In the genomic region with DNA sequence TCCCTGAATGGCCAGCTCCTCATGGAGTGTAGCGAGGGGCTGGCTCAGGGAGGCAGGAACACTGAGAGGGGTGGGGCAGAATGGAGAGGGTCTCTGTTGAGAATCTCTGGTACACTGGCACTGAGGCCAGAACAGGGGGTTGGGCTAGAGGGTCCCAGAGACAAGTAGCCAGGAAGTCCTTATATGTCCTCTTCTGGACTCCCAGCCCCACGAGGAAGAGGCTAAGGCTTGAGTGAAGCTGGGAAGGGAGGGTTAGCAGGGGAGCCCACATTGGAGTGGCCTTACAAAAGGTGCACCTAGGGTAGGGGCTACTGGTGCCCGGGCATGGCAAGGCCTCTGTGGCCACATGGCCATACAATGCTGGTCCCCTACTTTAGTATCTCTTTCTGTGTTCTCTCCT, we compare ENCODE assay signal across 8 mouse cellular contexts. TPM values are rescaled to one million over a fixed set of nuclear protein-coding genes. Genes with fewer than 3 reads are reported as not detected.
A peak's percentile ranks its signal among the peaks of the same experiment; 100 is the strongest.
DNase-seq lines count a peak whose midpoint lies in the region; ATAC-seq and TF ChIP-seq lines count a peak whose summit lies in the region.
"Had no signal": no experiment of that assay in that cellular context is flagged by ENCODE, and none has a peak within 500 bp of the region (broad histone marks: within the 10 kb centered on the region; RNA-seq: fewer than 3 reads in every experiment).

No protein-coding gene starts in this region.

- H3K4me1 ChIP-seq in kidney, postnatal 0 days (replicated peaks; ENCODE audit: insufficient read depth, low read length) = 0 out of 2 replicates have a peak, but pooled peaks cover 15% of the 10 kb centered on the region
- peaks cover 41% of the 10 kb centered on the region for H3K4me1 ChIP-seq in forebrain, embryonic 15.5 days
- peaks cover 35% of the 10 kb centered on the region for H3K4me1 ChIP-seq in intestine, embryonic 15.5 days (replicated peaks)
- peaks cover 74% of the 10 kb centered on the region for H3K4me1 ChIP-seq in neural tube, embryonic 13.5 days (replicated peaks)

- no peak for DNase-seq in kidney, postnatal 0 days (ENCODE audit: low spot score)
- no peak for DNase-seq in kidney, adult 8-10 months
- no peak for DNase-seq in frontal cortex, adult 2 months (ENCODE audit: extremely low spot score in 1 of 2, low spot score in 1 of 2)
- DNase-seq in urinary bladder, adult 18-20 months (ENCODE audit: low spot score in 2 of 2) = no peak
- DNase-seq: lung, postnatal 36 days had no signal

- ATAC-seq in kidney, postnatal 0 days (replicated peaks; ENCODE audit: low FRiP score, low read depth) = no peak
- no peak for ATAC-seq in forebrain, embryonic 15.5 days (replicated peaks)
- no peak for ATAC-seq in intestine, embryonic 15.5 days
- ATAC-seq in neural tube, embryonic 13.5 days (ENCODE audit: low read depth) = no peak

- no peak overlapping the region for H3K27ac ChIP-seq in kidney, postnatal 0 days
- H3K27ac ChIP-seq in forebrain, embryonic 15.5 days (replicated peaks) = peak overlapping the region; percentile 96; the same call in 1 of the 2 replicates
- H3K27ac ChIP-seq in intestine, embryonic 15.5 days = peak overlapping the region; percentile 6; the same call in 1 of the 2 replicates
- peak overlapping the region; percentile 98 for H3K27ac ChIP-seq in neural tube, embryonic 13.5 days (replicated peaks)

- no peaks in the 10 kb centered on the region for H3K9me3 ChIP-seq in kidney, postnatal 0 days (replicated peaks; ENCODE audit: low read length)
- H3K9me3 ChIP-seq in forebrain, embryonic 15.5 days = no peaks in the 10 kb centered on the region
- H3K9me3 ChIP-seq in intestine, embryonic 15.5 days = no peaks in the 10 kb centered on the region
- no peaks in the 10 kb centered on the region for H3K9me3 ChIP-seq in neural tube, embryonic 13.5 days

- no peak overlapping the region for H3K9ac ChIP-seq in kidney, postnatal 0 days (ENCODE audit: low read depth, low read length)
- H3K9ac ChIP-seq in forebrain, embryonic 15.5 days (replicated peaks) = peak overlapping the region; percentile 96
- peak overlapping the region; percentile 92; the same call in 1 of the 2 replicates for H3K9ac ChIP-seq in intestine, embryonic 15.5 days
- H3K9ac ChIP-seq in neural tube, embryonic 13.5 days = peak overlapping the region; percentile 94

- peak overlapping the region; percentile 80; the same call in 1 of the 2 replicates for H3K4me2 ChIP-seq in kidney, postnatal 0 days (ENCODE audit: low read length)
- peak overlapping the region; percentile 84 for H3K4me2 ChIP-seq in forebrain, embryonic 15.5 days (replicated peaks)
- H3K4me2 ChIP-seq in intestine, embryonic 15.5 days (replicated peaks) = peak overlapping the region; percentile 77
- peak overlapping the region; percentile 99 for H3K4me2 ChIP-seq in neural tube, embryonic 13.5 days

- TF ChIP-seq CTCF in kidney, postnatal 0 days (IDR thresholded peaks at IDR 0.05; ENCODE audit: low read depth) = no peak

- no peak overlapping the region for H3K4me3 ChIP-seq in kidney, postnatal 0 days (replicated peaks; ENCODE audit: low read depth, low read length)
- peak overlapping the region; percentile 80 for H3K4me3 ChIP-seq in forebrain, embryonic 15.5 days
- no peak overlapping the region for H3K4me3 ChIP-seq in intestine, embryonic 15.5 days (replicated peaks)
- peak overlapping the region; percentile 95 for H3K4me3 ChIP-seq in neural tube, embryonic 13.5 days

- H3K27me3 ChIP-seq in kidney, postnatal 0 days (ENCODE audit: insufficient read depth, low read length) = no peaks in the 10 kb centered on the region
- no peaks in the 10 kb centered on the region for H3K27me3 ChIP-seq in forebrain, embryonic 15.5 days
- no peaks in the 10 kb centered on the region for H3K27me3 ChIP-seq in intestine, embryonic 15.5 days (replicated peaks)
- H3K27me3 ChIP-seq in neural tube, embryonic 13.5 days = no peaks in the 10 kb centered on the region

- WGBS in kidney, postnatal 0 days = 67% methylated on average over 3 of the region's 3 CpGs
- 71% methylated on average over 3 of the region's 3 CpGs for WGBS in forebrain, embryonic 15.5 days
- 56% methylated on average over 3 of the region's 3 CpGs for WGBS in intestine, embryonic 15.5 days
- WGBS in neural tube, embryonic 13.5 days = 72% methylated on average over 3 of the region's 3 CpGs

- no peaks in the 10 kb centered on the region for H3K36me3 ChIP-seq in kidney, postnatal 0 days (ENCODE audit: insufficient read depth, low read length)
- H3K36me3 ChIP-seq in forebrain, embryonic 15.5 days = peaks cover 2% of the 10 kb centered on the region; the same call in 1 of the 2 replicates
- no peaks in the 10 kb centered on the region for H3K36me3 ChIP-seq in intestine, embryonic 15.5 days
- peaks cover 5% of the 10 kb centered on the region for H3K36me3 ChIP-seq in neural tube, embryonic 13.5 days

RNA-seq across cellular contexts. Expression of gene Gpsm1, which starts 2.1 kb away (rescaled TPM):
- polyA plus RNA-seq in kidney, postnatal 0 days (2015; fragmentation: Nextera tagmentation; extraction: Ambion mirVana) = 21.3 and 23.1 TPM in 2 replicates
- 144 and 151 TPM in 2 replicates for polyA plus RNA-seq in forebrain, embryonic 15.5 days (2015; fragmentation: Nextera tagmentation; extraction: Ambion mirVana)
- 26.7 and 26.8 TPM in 2 replicates for polyA plus RNA-seq in intestine, embryonic 15.5 days (2015; fragmentation: Nextera tagmentation; extraction: Ambion mirVana)
- polyA plus RNA-seq in neural tube, embryonic 13.5 days (2015; fragmentation: Nextera tagmentation; extraction: Ambion mirVana) = 109 and 114 TPM in 2 replicates
- polyA plus RNA-seq in frontal cortex, adult 2 months (2012; rRNA removed) = 248 and 275 TPM in 2 replicates

RNA-seq across cellular contexts. Expression of gene Ccdc187, which starts 23.0 kb away (rescaled TPM):
- polyA plus RNA-seq in kidney, postnatal 0 days (2015; fragmentation: Nextera tagmentation; extraction: Ambion mirVana) = 0.04 TPM in 1 of 2 replicates, not detected in the other
- polyA plus RNA-seq in forebrain, embryonic 15.5 days (2015; fragmentation: Nextera tagmentation; extraction: Ambion mirVana) = 0.18 and 0.24 TPM in 2 replicates
- polyA plus RNA-seq in intestine, embryonic 15.5 days (2015; fragmentation: Nextera tagmentation; extraction: Ambion mirVana) = 0.36 and 0.37 TPM in 2 replicates
- 0.06 and 0.08 TPM in 2 replicates for polyA plus RNA-seq in neural tube, embryonic 13.5 days (2015; fragmentation: Nextera tagmentation; extraction: Ambion mirVana)
- 1.6 and 1.8 TPM in 2 replicates for polyA plus RNA-seq in frontal cortex, adult 2 months (2012; rRNA removed)

RNA-seq across cellular contexts. Expression of gene Dnlz, which starts 34.5 kb away (rescaled TPM):
- polyA plus RNA-seq in kidney, postnatal 0 days (2015; fragmentation: Nextera tagmentation; extraction: Ambion mirVana) = 24.2 and 25.8 TPM in 2 replicates
- polyA plus RNA-seq in forebrain, embryonic 15.5 days (2015; fragmentation: Nextera tagmentation; extraction: Ambion mirVana) = 33.0 and 33.5 TPM in 2 replicates
- polyA plus RNA-seq in intestine, embryonic 15.5 days (2015; fragmentation: Nextera tagmentation; extraction: Ambion mirVana) = 23.6 and 24.7 TPM in 2 replicates
- 30.1 and 34.2 TPM in 2 replicates for polyA plus RNA-seq in neural tube, embryonic 13.5 days (2015; fragmentation: Nextera tagmentation; extraction: Ambion mirVana)
- 35.2 and 37.1 TPM in 2 replicates for polyA plus RNA-seq in frontal cortex, adult 2 months (2012; rRNA removed)

RNA-seq across cellular contexts. Expression of gene Card9, which starts 43.3 kb away (rescaled TPM):
- 1.1 TPM in 2 replicates for polyA plus RNA-seq in kidney, postnatal 0 days (2015; fragmentation: Nextera tagmentation; extraction: Ambion mirVana)
- 1.4 and 1.5 TPM in 2 replicates for polyA plus RNA-seq in forebrain, embryonic 15.5 days (2015; fragmentation: Nextera tagmentation; extraction: Ambion mirVana)
- polyA plus RNA-seq in intestine, embryonic 15.5 days (2015; fragmentation: Nextera tagmentation; extraction: Ambion mirVana) = 0.79 and 0.91 TPM in 2 replicates
- 1.3 and 2.0 TPM in 2 replicates for polyA plus RNA-seq in neural tube, embryonic 13.5 days (2015; fragmentation: Nextera tagmentation; extraction: Ambion mirVana)
- polyA plus RNA-seq in frontal cortex, adult 2 months (2012; rRNA removed) = 6.6 TPM in 2 replicates

Comparison
In these comparisons a context has a peak if more than half of its experiments do, and no peak if none do; other contexts are left out.
1. H3K4me3 ChIP-seq: peak in forebrain, embryonic 15.5 days (single experiment) and neural tube, embryonic 13.5 days (single experiment); none in kidney, postnatal 0 days (single experiment) and intestine, embryonic 15.5 days (single experiment).
2. Peak in every context shown above with its lines, with median percentiles within 50 percentile points of each other: H3K4me2 ChIP-seq.